Mouse (Mus musculus): ENCODE data around the gene Txndc16. TPM values are rescaled to one million over a fixed set of nuclear protein-coding genes. Genes with fewer than 3 reads are reported as not detected.

The Txndc16 gene
- polyA plus RNA-seq, 1 experiment from 2014 or later: 2.3 TPM

- H3K4me2 ChIP-seq: no peak overlapping the region
- H3K4me1 ChIP-seq: no peaks in the 10 kb centered on the region
- H3K27ac ChIP-seq: no peak overlapping the region
- H3K36me3 ChIP-seq: no peaks in the 10 kb centered on the region
- no peak overlapping the region for H3K4me3 ChIP-seq
- H3K27me3 ChIP-seq (replicated peaks): no peaks in the 10 kb centered on the region
- ATAC-seq: no peak
- H3K9ac ChIP-seq: no peak overlapping the region
- no peaks in the 10 kb centered on the region for H3K9me3 ChIP-seq (replicated peaks)
- WGBS (ENCODE audit: insufficient replicate concordance): 68% methylated on average over 4 of the region's 4 CpGs
These were observed 9.4 kb downstream of the Txndc16 start for GRCm38 (mm10) chr14:45210683-45211082.

GRCm38 (mm10) chr14:45200607-45201006 is 19.5 kb downstream of the Txndc16 start:
- no peak for ATAC-seq
- H3K36me3 ChIP-seq: no peaks in the 10 kb centered on the region

GRCm38 (mm10) chr14:45190999-45191398 is 29.1 kb downstream of the Txndc16 start:
- Histone ChIP-seq H3K27me3 (replicated peaks) (no peaks in the 10 kb centered on the region), H3K4me1 (no peaks in the 10 kb centered on the region), H3K4me2 (no peak overlapping the region), H3K4me3 (no peak overlapping the region), H3K9me3 (replicated peaks) (no peaks in the 10 kb centered on the region), H3K36me3 (no peaks in the 10 kb centered on the region), H3K27ac (no peak overlapping the region), H3K9ac (no peak overlapping the region)
- WGBS (ENCODE audit: insufficient replicate concordance): 67% methylated on average over 2 of the region's 2 CpGs
- no peak for ATAC-seq

More at GRCm38 (mm10) chr14:45200607-45201006, 19.5 kb downstream of the Txndc16 start:
- Histone ChIP-seq H3K4me3 (no peak overlapping the region), H3K4me2 (no peak overlapping the region), H3K27ac (no peak overlapping the region), H3K27me3 (replicated peaks) (no peaks in the 10 kb centered on the region), H3K9ac (no peak overlapping the region), H3K4me1 (no peaks in the 10 kb centered on the region), H3K9me3 (replicated peaks) (no peaks in the 10 kb centered on the region)

- Histone ChIP-seq H3K4me1 (no peaks in the 10 kb centered on the region), H3K4me3 (no peak overlapping the region), H3K27me3 (replicated peaks) (no peaks in the 10 kb centered on the region), H3K4me2 (no peak overlapping the region), H3K36me3 (no peaks in the 10 kb centered on the region), H3K9me3 (replicated peaks) (no peaks in the 10 kb centered on the region), H3K9ac (no peak overlapping the region), H3K27ac (no peak overlapping the region)
- no peak for ATAC-seq
- 59% methylated on average over 4 of the region's 4 CpGs for WGBS (ENCODE audit: insufficient replicate concordance)
These were observed 38.5 kb downstream of the Txndc16 start for GRCm38 (mm10) chr14:45181611-45182010.

- no peak overlapping the region for H3K27ac ChIP-seq
- no peak overlapping the region for H3K4me3 ChIP-seq
- 67% methylated on average over 2 of the region's 2 CpGs for WGBS (ENCODE audit: insufficient replicate concordance)
- H3K9ac ChIP-seq: no peak overlapping the region
- H3K9me3 ChIP-seq (replicated peaks): no peaks in the 10 kb centered on the region
- no peak for ATAC-seq
- no peaks in the 10 kb centered on the region for H3K27me3 ChIP-seq (replicated peaks)
- no peak overlapping the region for H3K4me2 ChIP-seq
- H3K4me1 ChIP-seq: no peaks in the 10 kb centered on the region
- H3K36me3 ChIP-seq: no peaks in the 10 kb centered on the region
These were observed 40.5 kb downstream of the Txndc16 start for GRCm38 (mm10) chr14:45179606-45180005.

GRCm38 (mm10) chr14:45179186-45179585 is 40.9 kb downstream of the Txndc16 start:
- no peak overlapping the region for H3K27ac ChIP-seq
- H3K9me3 ChIP-seq (replicated peaks): no peaks in the 10 kb centered on the region
- H3K27me3 ChIP-seq (replicated peaks): no peaks in the 10 kb centered on the region
- no peak overlapping the region for H3K9ac ChIP-seq
- ATAC-seq: no peak
- H3K36me3 ChIP-seq: no peaks in the 10 kb centered on the region
- H3K4me2 ChIP-seq: no peak overlapping the region
- H3K4me3 ChIP-seq: no peak overlapping the region
- WGBS (ENCODE audit: insufficient replicate concordance): 61% methylated on average over 2 of the region's 2 CpGs
- no peaks in the 10 kb centered on the region for H3K4me1 ChIP-seq

- ATAC-seq: no peak
- WGBS (ENCODE audit: insufficient replicate concordance): 77% methylated on average over 14 of the region's 14 CpGs
- H3K36me3 ChIP-seq: no peaks in the 10 kb centered on the region
These were observed 45.0 kb downstream of the Txndc16 start for GRCm38 (mm10) chr14:45175012-45175740.

GRCm38 (mm10) chr14:45172260-45172659 is 47.9 kb downstream of the Txndc16 start:
- no peaks in the 10 kb centered on the region for H3K9me3 ChIP-seq (replicated peaks)
- H3K4me2 ChIP-seq: no peak overlapping the region
- no peaks in the 10 kb centered on the region for H3K4me1 ChIP-seq
- no peak for ATAC-seq
- 79% methylated on average over 5 of the region's 5 CpGs for WGBS (ENCODE audit: insufficient replicate concordance)
- no peak overlapping the region for H3K9ac ChIP-seq
- H3K27me3 ChIP-seq (replicated peaks): no peaks in the 10 kb centered on the region
- no peaks in the 10 kb centered on the region for H3K36me3 ChIP-seq
- no peak overlapping the region for H3K4me3 ChIP-seq
- no peak overlapping the region for H3K27ac ChIP-seq

More at GRCm38 (mm10) chr14:45175012-45175740, 45.0 kb downstream of the Txndc16 start:
- Histone ChIP-seq H3K27ac (no peak overlapping the region), H3K9me3 (replicated peaks) (no peaks in the 10 kb centered on the region), H3K4me3 (no peak overlapping the region), H3K4me2 (no peak overlapping the region), H3K9ac (no peak overlapping the region), H3K4me1 (no peaks in the 10 kb centered on the region), H3K27me3 (replicated peaks) (no peaks in the 10 kb centered on the region)

GRCm38 (mm10) chr14:45167366-45167765 is 52.8 kb downstream of the Txndc16 start:
- no peak overlapping the region for H3K27ac ChIP-seq
- H3K36me3 ChIP-seq: no peaks in the 10 kb centered on the region
- 73% methylated on average over 8 of the region's 8 CpGs for WGBS (ENCODE audit: insufficient replicate concordance)
- no peak overlapping the region for H3K4me2 ChIP-seq
- no peak overlapping the region for H3K4me3 ChIP-seq
- ATAC-seq: no peak
- no peaks in the 10 kb centered on the region for H3K27me3 ChIP-seq (replicated peaks)
- H3K9me3 ChIP-seq (replicated peaks): no peaks in the 10 kb centered on the region
- H3K4me1 ChIP-seq: no peaks in the 10 kb centered on the region
- no peak overlapping the region for H3K9ac ChIP-seq

GRCm38 (mm10) chr14:45155511-45156173 is 64.5 kb downstream of the Txndc16 start:
- H3K4me3 ChIP-seq: no peak overlapping the region
- 29% methylated on average over 4 of the region's 4 CpGs for WGBS (ENCODE audit: insufficient replicate concordance)
- H3K4me1 ChIP-seq: no peaks in the 10 kb centered on the region
- no peaks in the 10 kb centered on the region for H3K36me3 ChIP-seq
- no peak overlapping the region for H3K27ac ChIP-seq
- no peak overlapping the region for H3K9ac ChIP-seq
- H3K27me3 ChIP-seq (replicated peaks): no peaks in the 10 kb centered on the region
- H3K9me3 ChIP-seq (replicated peaks): no peaks in the 10 kb centered on the region
- no peak for ATAC-seq
- H3K4me2 ChIP-seq: no peak overlapping the region

GRCm38 (mm10) chr14:45153258-45153657 is 66.9 kb downstream of the Txndc16 start:
- H3K27ac ChIP-seq: no peak overlapping the region
- no peaks in the 10 kb centered on the region for H3K36me3 ChIP-seq
- H3K4me3 ChIP-seq: no peak overlapping the region
- no peaks in the 10 kb centered on the region for H3K4me1 ChIP-seq
- no peaks in the 10 kb centered on the region for H3K9me3 ChIP-seq (replicated peaks)
- no peaks in the 10 kb centered on the region for H3K27me3 ChIP-seq (replicated peaks)
- H3K9ac ChIP-seq: no peak overlapping the region
- no peak for ATAC-seq
- 79% methylated on average over 2 of the region's 2 CpGs for WGBS (ENCODE audit: insufficient replicate concordance)
- no peak overlapping the region for H3K4me2 ChIP-seq

- Histone ChIP-seq H3K4me3 (no peak overlapping the region), H3K9me3 (replicated peaks) (no peaks in the 10 kb centered on the region), H3K4me2 (no peak overlapping the region), H3K4me1 (no peaks in the 10 kb centered on the region), H3K27ac (no peak overlapping the region), H3K27me3 (replicated peaks) (no peaks in the 10 kb centered on the region), H3K9ac (no peak overlapping the region), H3K36me3 (no peaks in the 10 kb centered on the region)
- no peak for ATAC-seq
- 42% methylated on average over 4 of the region's 4 CpGs for WGBS (ENCODE audit: insufficient replicate concordance)
These were observed 77.6 kb downstream of the Txndc16 start for GRCm38 (mm10) chr14:45142511-45142910.

Measured in liver, embryonic 12.5 days (tissue).